Mouse (Mus musculus) liver, adult 2 months (tissue): Measurements from ENCODE around the gene Ltf.

ENCODE experiments used
- CTCF ChIP-seq: fragments of 200-500 bp; IDR thresholded peaks from 2 replicates; pipeline ENCODE4 v1.5.1; 2011; ENCODE audit warnings: low read depth, low read length, control low read depth
- POLR2A ChIP-seq: fragments of 200-500 bp; IDR thresholded peaks from 2 replicates; pipeline ENCODE4 v1.6.1; 2011; ENCODE audit warnings: low read length, control low read depth; ENCODE audit not compliant: insufficient read depth; ENCODE audit errors: extremely low read depth

DNA sequence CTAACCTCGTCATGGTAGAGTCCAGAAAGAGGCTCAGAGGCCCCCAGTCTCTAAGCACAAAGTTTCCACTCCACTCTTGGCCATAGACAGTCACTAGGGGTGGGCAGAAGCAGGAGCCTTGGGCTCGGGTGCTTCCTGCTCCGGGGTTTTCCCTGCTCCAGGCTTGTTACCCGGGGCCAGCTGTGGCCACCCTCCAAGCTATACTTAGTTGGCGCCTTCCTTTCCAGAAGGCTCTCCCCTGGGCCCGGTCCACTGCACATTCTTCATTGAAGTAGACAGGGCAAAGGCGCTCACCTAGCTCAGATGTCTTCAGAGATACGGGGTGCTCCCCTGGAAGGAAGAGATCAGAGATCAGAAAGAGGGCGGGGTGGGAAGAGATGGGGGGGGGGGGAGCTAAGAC, 7.5 kb upstream of the Ltf start:
- TF ChIP-seq CTCF (no peak), POLR2A (no peak)
